Mouse (Mus musculus): ENCODE data around the gene Kit. TPM values are rescaled to one million over a fixed set of nuclear protein-coding genes. Genes with fewer than 3 reads are reported as not detected.

Gene Kit
- polyA plus RNA-seq, 1 experiment, result not detected

DNA sequence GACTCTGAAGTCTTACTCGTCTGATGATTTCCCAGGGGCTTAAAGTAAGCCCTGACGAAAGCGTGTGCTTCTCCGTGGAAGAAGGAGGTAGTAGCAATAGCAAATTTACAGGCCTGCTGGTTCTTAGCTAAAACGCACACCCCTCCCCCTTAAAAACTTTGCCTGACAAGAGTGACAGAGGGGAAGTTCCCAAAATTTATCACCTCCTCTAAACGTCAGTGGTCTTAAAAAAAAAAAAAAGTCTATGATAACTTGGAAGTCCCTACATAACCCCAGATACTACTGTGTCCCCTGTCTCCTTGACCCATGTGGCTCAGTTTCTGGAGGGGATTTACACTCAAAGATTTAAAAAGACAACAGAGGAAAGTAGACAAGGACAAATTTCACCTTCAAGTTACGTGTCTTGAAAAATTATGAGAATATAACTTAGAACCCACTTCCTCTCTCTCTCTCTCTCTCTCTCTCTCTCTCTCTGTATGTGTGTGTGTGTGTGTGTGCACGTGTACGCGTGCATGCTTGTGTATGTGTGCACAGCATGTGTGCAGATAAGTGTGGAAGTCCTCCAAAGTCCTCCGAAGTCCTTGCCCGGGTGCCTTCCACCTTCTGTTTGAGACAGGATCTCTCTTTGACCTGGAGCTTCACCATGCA lies 120.6 kb downstream of the Kit start:
- no peak for TF ChIP-seq TCF12 (IDR thresholded peaks at IDR 0.05; ENCODE audit: insufficient read depth, poor library complexity, severe bottlenecking)
- no peak for TF ChIP-seq MYOG (IDR thresholded peaks at IDR 0.05; ENCODE audit: control insufficient read depth in 1 of 3, insufficient read depth in 1 of 3, insufficient read length in 2 of 3, low read depth in 2 of 3)
- TF ChIP-seq E2F4 (IDR thresholded peaks at IDR 0.05; ENCODE audit: insufficient read depth), result no peak
- TF ChIP-seq USF1 (IDR thresholded peaks at IDR 0.05; ENCODE audit: low read depth), result no peak
- no peak for TF ChIP-seq TCF3 (IDR thresholded peaks at IDR 0.05; ENCODE audit: insufficient read length, low read depth)
- no peak for TF ChIP-seq SRF (IDR thresholded peaks at IDR 0.05; ENCODE audit: control insufficient read depth, insufficient read length, low read depth)
- no peak for TF ChIP-seq REST (IDR thresholded peaks at IDR 0.05; ENCODE audit: insufficient read depth, insufficient read length)
- no peak for TF ChIP-seq POLR2AphosphoS2 (IDR thresholded peaks at IDR 0.05; ENCODE audit: insufficient read length, low read depth)
- no peak for TF ChIP-seq MAX (IDR thresholded peaks at IDR 0.05; ENCODE audit: low read depth)
- no peak for TF ChIP-seq MYOD1 (IDR thresholded peaks at IDR 0.05; ENCODE audit: control insufficient read depth in 1 of 3, insufficient read length in 2 of 3, low read depth in 2 of 3)
- TF ChIP-seq POLR2A (IDR thresholded peaks at IDR 0.05; ENCODE audit: insufficient read length, low read depth), result no peak
- TF ChIP-seq CEBPB (IDR thresholded peaks at IDR 0.05; ENCODE audit: insufficient read depth, poor library complexity, severe bottlenecking), result no peak
- Histone ChIP-seq H3K4me2 (ENCODE audit: low read depth) (no peak overlapping the region), H3K36me3 (ENCODE audit: control insufficient read depth, insufficient read depth) (no peaks in the 10 kb centered on the region), H3K79me2 (ENCODE audit: control insufficient read depth, insufficient read depth) (no peaks in the 10 kb centered on the region), H3K27me3 (ENCODE audit: control insufficient read depth, insufficient read depth, insufficient read length) (no peaks in the 10 kb centered on the region), H3ac (ENCODE audit: control insufficient read depth, insufficient read length) (no peak overlapping the region), H3K4me3 (no peak overlapping the region)

DNA sequence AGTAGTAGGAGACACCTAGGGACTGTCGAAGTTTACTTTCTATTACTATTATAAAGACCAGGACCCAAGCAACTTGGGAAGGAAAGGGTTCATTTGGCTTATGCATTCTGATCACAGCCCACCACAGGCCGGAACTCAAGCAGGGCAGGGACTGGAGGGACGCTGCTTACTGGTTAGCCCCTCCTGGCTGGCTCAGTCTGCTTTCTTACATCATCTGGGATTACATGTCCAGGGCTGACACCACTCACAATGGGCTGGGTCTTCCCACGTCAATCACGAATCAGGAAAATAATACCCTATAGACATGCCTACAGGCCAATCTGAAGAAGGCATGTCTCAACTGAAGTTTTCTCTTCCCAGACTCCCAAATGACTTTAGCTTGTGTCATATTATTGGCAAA lies 122.2 kb downstream of the Kit start:
- H3ac ChIP-seq (ENCODE audit: control insufficient read depth, insufficient read length), result no peak overlapping the region
- no peaks in the 10 kb centered on the region for H3K79me2 ChIP-seq (ENCODE audit: control insufficient read depth, insufficient read depth)
- H3K4me3 ChIP-seq, result no peak overlapping the region
- TF ChIP-seq MAX (IDR thresholded peaks at IDR 0.05; ENCODE audit: low read depth) (no peak), MYOD1 (IDR thresholded peaks at IDR 0.05; ENCODE audit: control insufficient read depth in 1 of 3, insufficient read length in 2 of 3, low read depth in 2 of 3) (no peak), REST (IDR thresholded peaks at IDR 0.05; ENCODE audit: insufficient read depth, insufficient read length) (no peak), TCF3 (IDR thresholded peaks at IDR 0.05; ENCODE audit: insufficient read length, low read depth) (no peak), POLR2A (IDR thresholded peaks at IDR 0.05; ENCODE audit: insufficient read length, low read depth) (no peak), SRF (IDR thresholded peaks at IDR 0.05; ENCODE audit: control insufficient read depth, insufficient read length, low read depth) (no peak), MYOG (IDR thresholded peaks at IDR 0.05; ENCODE audit: control insufficient read depth in 1 of 3, insufficient read depth in 1 of 3, insufficient read length in 2 of 3, low read depth in 2 of 3) (no peak), POLR2AphosphoS2 (IDR thresholded peaks at IDR 0.05; ENCODE audit: insufficient read length, low read depth) (no peak), USF1 (IDR thresholded peaks at IDR 0.05; ENCODE audit: low read depth) (no peak), CEBPB (IDR thresholded peaks at IDR 0.05; ENCODE audit: insufficient read depth, poor library complexity, severe bottlenecking) (no peak), TCF12 (IDR thresholded peaks at IDR 0.05; ENCODE audit: insufficient read depth, poor library complexity, severe bottlenecking) (no peak), E2F4 (IDR thresholded peaks at IDR 0.05; ENCODE audit: insufficient read depth) (no peak)
- H3K36me3 ChIP-seq (ENCODE audit: control insufficient read depth, insufficient read depth), result no peaks in the 10 kb centered on the region
- H3K4me2 ChIP-seq (ENCODE audit: low read depth), result no peak overlapping the region
- no peaks in the 10 kb centered on the region for H3K27me3 ChIP-seq (ENCODE audit: control insufficient read depth, insufficient read depth, insufficient read length)

DNA sequence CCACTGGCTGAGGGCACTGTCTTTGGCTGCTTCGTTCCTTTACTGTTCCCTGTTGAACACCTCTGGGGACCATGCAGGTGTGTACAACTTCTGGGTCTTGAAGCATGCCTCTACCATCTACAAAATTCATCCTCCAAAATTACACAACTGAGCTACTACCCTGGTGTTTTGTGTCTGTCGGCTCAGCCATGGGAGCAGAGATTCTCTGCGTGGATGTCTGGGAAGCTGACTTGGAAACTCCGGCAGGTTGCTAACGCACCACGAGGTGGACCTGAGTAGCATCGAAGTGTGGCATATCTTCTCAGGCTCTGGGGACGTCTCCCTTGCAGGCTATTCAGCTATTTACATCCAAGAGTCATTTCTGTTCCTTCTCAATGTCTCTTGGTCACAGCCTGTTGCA lies 123.8 kb downstream of the Kit start:
- H3K27me3 ChIP-seq (ENCODE audit: control insufficient read depth, insufficient read depth, insufficient read length), result no peaks in the 10 kb centered on the region
- H3ac ChIP-seq (ENCODE audit: control insufficient read depth, insufficient read length), result no peak overlapping the region
- no peak overlapping the region for H3K4me3 ChIP-seq
- no peak overlapping the region for H3K4me2 ChIP-seq (ENCODE audit: low read depth)
- no peaks in the 10 kb centered on the region for H3K36me3 ChIP-seq (ENCODE audit: control insufficient read depth, insufficient read depth)
- TF ChIP-seq POLR2AphosphoS2 (IDR thresholded peaks at IDR 0.05; ENCODE audit: insufficient read length, low read depth) (no peak), MYOG (IDR thresholded peaks at IDR 0.05; ENCODE audit: control insufficient read depth in 1 of 3, insufficient read depth in 1 of 3, insufficient read length in 2 of 3, low read depth in 2 of 3) (no peak), SRF (IDR thresholded peaks at IDR 0.05; ENCODE audit: control insufficient read depth, insufficient read length, low read depth) (no peak), USF1 (IDR thresholded peaks at IDR 0.05; ENCODE audit: low read depth) (no peak), REST (IDR thresholded peaks at IDR 0.05; ENCODE audit: insufficient read depth, insufficient read length) (no peak)
- no peaks in the 10 kb centered on the region for H3K79me2 ChIP-seq (ENCODE audit: control insufficient read depth, insufficient read depth)

- Histone ChIP-seq H3K4me3 (no peak overlapping the region), H3K36me3 (ENCODE audit: control insufficient read depth, insufficient read depth) (no peaks in the 10 kb centered on the region), H3ac (ENCODE audit: control insufficient read depth, insufficient read length) (no peak overlapping the region), H3K27me3 (ENCODE audit: control insufficient read depth, insufficient read depth, insufficient read length) (no peaks in the 10 kb centered on the region), H3K79me2 (ENCODE audit: control insufficient read depth, insufficient read depth) (no peaks in the 10 kb centered on the region), H3K4me2 (ENCODE audit: low read depth) (no peak overlapping the region)
- TF ChIP-seq MAX (IDR thresholded peaks at IDR 0.05; ENCODE audit: low read depth), result no peak
- TF ChIP-seq TCF3 (IDR thresholded peaks at IDR 0.05; ENCODE audit: insufficient read length, low read depth), result no peak
- TF ChIP-seq MYOG (IDR thresholded peaks at IDR 0.05; ENCODE audit: control insufficient read depth in 1 of 3, insufficient read depth in 1 of 3, insufficient read length in 2 of 3, low read depth in 2 of 3), result no peak
- TF ChIP-seq CEBPB (IDR thresholded peaks at IDR 0.05; ENCODE audit: insufficient read depth, poor library complexity, severe bottlenecking), result no peak
Observed at GRCm38 (mm10) chr5:75699081-75699480, 124.4 kb downstream of the Kit start.

GRCm38 (mm10) chr5:75699516-75699915 lies 124.8 kb downstream of the Kit start:
- no peaks in the 10 kb centered on the region for H3K79me2 ChIP-seq (ENCODE audit: control insufficient read depth, insufficient read depth)
- TF ChIP-seq TCF12 (IDR thresholded peaks at IDR 0.05; ENCODE audit: insufficient read depth, poor library complexity, severe bottlenecking) (no peak), REST (IDR thresholded peaks at IDR 0.05; ENCODE audit: insufficient read depth, insufficient read length) (no peak), USF1 (IDR thresholded peaks at IDR 0.05; ENCODE audit: low read depth) (no peak), E2F4 (IDR thresholded peaks at IDR 0.05; ENCODE audit: insufficient read depth) (no peak), SRF (IDR thresholded peaks at IDR 0.05; ENCODE audit: control insufficient read depth, insufficient read length, low read depth) (no peak), TCF3 (IDR thresholded peaks at IDR 0.05; ENCODE audit: insufficient read length, low read depth) (no peak), MYOD1 (IDR thresholded peaks at IDR 0.05; ENCODE audit: control insufficient read depth in 1 of 3, insufficient read length in 2 of 3, low read depth in 2 of 3) (no peak), POLR2A (IDR thresholded peaks at IDR 0.05; ENCODE audit: insufficient read length, low read depth) (no peak), CEBPB (IDR thresholded peaks at IDR 0.05; ENCODE audit: insufficient read depth, poor library complexity, severe bottlenecking) (no peak), MAX (IDR thresholded peaks at IDR 0.05; ENCODE audit: low read depth) (no peak), MYOG (IDR thresholded peaks at IDR 0.05; ENCODE audit: control insufficient read depth in 1 of 3, insufficient read depth in 1 of 3, insufficient read length in 2 of 3, low read depth in 2 of 3) (no peak), POLR2AphosphoS2 (IDR thresholded peaks at IDR 0.05; ENCODE audit: insufficient read length, low read depth) (no peak)
- H3K4me3 ChIP-seq, result no peak overlapping the region

More at GRCm38 (mm10) chr5:75699516-75699915, 124.8 kb downstream of the Kit start:
- no peak overlapping the region for H3ac ChIP-seq (ENCODE audit: control insufficient read depth, insufficient read length)
- no peaks in the 10 kb centered on the region for H3K27me3 ChIP-seq (ENCODE audit: control insufficient read depth, insufficient read depth, insufficient read length)
- H3K36me3 ChIP-seq (ENCODE audit: control insufficient read depth, insufficient read depth), result no peaks in the 10 kb centered on the region
- H3K4me2 ChIP-seq (ENCODE audit: low read depth), result no peak overlapping the region

Measured in myocyte (in vitro differentiated cells).